Mouse (Mus musculus): ENCODE measurements around the gene Ppfibp2.

DNA sequence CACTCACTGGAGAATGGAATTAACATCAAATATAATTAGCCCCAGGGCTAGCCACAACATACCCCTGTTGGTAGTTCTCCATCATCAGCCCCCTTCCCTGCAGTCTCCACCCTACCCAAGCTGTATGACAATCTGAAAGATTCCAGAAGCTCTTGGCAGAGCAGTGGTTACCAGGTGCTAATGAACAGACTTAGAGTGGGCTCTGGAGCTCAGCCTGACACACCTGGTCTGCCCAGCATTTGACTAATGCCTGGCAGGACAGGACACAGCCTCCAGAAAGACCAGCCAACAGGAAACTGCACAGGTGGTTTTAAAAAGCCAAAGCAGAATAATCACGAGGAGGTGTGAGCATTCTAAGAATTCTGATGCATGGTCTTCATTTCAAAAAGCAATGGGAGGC, 41.5 kb upstream of the Ppfibp2 start:
- TF ChIP-seq GATA1 (IDR thresholded peaks at IDR 0.05; ENCODE audit: low read length) (no peak), TAL1 (IDR thresholded peaks at IDR 0.05; ENCODE audit: low read length) (no peak)

Measured in erythroblast, embryonic 14.5 days (primary cell).